Mouse (Mus musculus) midbrain, embryonic 12.5 days (tissue): ENCODE data around the gene Capn11. TPM values are rescaled to one million over a fixed set of nuclear protein-coding genes. Genes with fewer than 3 reads are reported as not detected.

Experiments
- ATAC-seq: fragments of 200-750 bp; cut with Nextera tagmentation; 2 replicates; pipeline ENCODE4 v1.8.0; 2017; ENCODE audit warnings: low read depth, moderate TSS enrichment, moderate library complexity; ENCODE audit not compliant: low FRiP score
- H3K27ac ChIP-seq: fragments of 300-500 bp; sonication (generic); replicated peaks from 2 replicates; pipeline ENCODE4 v1.5.1; 2016; ENCODE audit warnings: mild to moderate bottlenecking
- H3K27me3 ChIP-seq: fragments of 300-500 bp; sonication (generic); 2 replicates; pipeline ENCODE4 v1.6.1; 2016; ENCODE audit warnings: mild to moderate bottlenecking
- H3K36me3 ChIP-seq: fragments of 300-500 bp; sonication (generic); 2 replicates; pipeline ENCODE4 v1.6.1; 2016
- H3K4me1 ChIP-seq: fragments of 300-500 bp; sonication (generic); 2 replicates; pipeline ENCODE4 v1.6.1; 2016
- H3K4me2 ChIP-seq: fragments of 300-500 bp; sonication (generic); replicated peaks from 2 replicates; pipeline ENCODE4 v1.6.1; 2016; ENCODE audit warnings: mild to moderate bottlenecking, moderate library complexity
- H3K4me3 ChIP-seq: fragments of 300-500 bp; sonication (generic); 2 replicates; pipeline ENCODE4 v1.5.1; 2016; ENCODE audit warnings: mild to moderate bottlenecking
- H3K9ac ChIP-seq: fragments of 300-500 bp; sonication (generic); replicated peaks from 2 replicates; pipeline ENCODE4 v1.6.1; 2016; ENCODE audit warnings: mild to moderate bottlenecking, moderate library complexity
- H3K9me3 ChIP-seq: fragments of 300-500 bp; sonication (generic); 2 replicates; pipeline ENCODE4 v1.6.1; 2016; ENCODE audit warnings: mild to moderate bottlenecking
- WGBS: fragments of 180-500 bp; shearing (Covaris S2); methylation state at CpG from one replicate; pipeline ENCODE4 v1.1.7; 2016; 5-methylcytosine and 5-hydroxymethylcytosine counted together
- polyA plus RNA-seq: library from polyadenylated mRNA; unstranded; fragments of >200 nt; fragmentation: Nextera tagmentation; extraction: Ambion mirVana; gene quantifications from 2 replicates; pipeline ENCODE4 v1.2.1, GENCODE M21; 2016

Gene Capn11
- polyA plus RNA-seq, 1 experiment from 2014 or later: 1.4 TPM

DNA sequence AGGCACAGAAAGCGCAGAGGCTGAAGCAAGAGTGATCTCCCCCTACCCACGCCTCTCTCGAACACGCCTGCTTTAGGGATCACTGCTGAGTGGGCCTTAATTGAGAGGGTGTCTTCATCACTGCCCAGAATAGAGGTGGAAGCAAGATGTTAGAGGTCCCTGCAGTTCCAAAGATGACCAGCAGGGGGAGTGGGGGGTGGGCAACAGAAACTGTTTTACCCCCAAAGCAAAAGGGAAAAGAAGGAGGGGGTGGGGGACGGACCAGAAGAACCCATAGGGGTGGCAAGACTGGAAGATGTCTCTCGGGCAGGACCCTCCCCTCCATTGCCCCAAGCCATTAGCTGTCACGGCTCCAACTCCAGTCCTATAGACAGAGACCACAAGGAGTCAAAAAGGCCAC is 19.0 kb upstream of the Capn11 start:
- H3K4me3 ChIP-seq: no peak overlapping the region
- H3K4me2 ChIP-seq: no peak overlapping the region
- H3K36me3 ChIP-seq: peaks cover 55% of the 10 kb centered on the region
- no peaks in the 10 kb centered on the region for H3K27me3 ChIP-seq
- no peak for ATAC-seq
- peaks cover 9% of the 10 kb centered on the region for H3K4me1 ChIP-seq
- no peak overlapping the region for H3K27ac ChIP-seq
- 49% methylated on average over 7 of the region's 7 CpGs for WGBS
- no peak overlapping the region for H3K9ac ChIP-seq
- no peaks in the 10 kb centered on the region for H3K9me3 ChIP-seq

DNA sequence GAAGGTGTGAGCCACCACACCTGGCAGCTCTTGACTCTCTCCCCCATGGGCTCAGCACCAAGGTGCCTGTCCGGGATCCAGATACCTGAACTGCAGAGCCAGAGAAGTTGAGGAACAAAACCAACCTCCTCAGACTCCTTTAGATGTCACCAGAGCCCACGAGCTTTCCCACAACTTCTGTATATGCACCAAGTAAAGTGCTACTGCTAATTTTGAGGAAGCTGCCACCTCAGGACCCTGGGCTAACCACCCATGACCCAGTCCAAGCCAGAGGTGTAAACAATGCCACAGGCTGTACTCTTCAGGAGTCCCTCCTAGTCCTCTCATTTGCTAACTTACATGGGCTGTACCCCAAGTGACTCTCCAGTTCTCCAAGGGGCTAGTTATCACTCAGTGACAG is 13.5 kb upstream of the Capn11 start:
- WGBS: 94% methylated on average over 2 of the region's 2 CpGs
- H3K9ac ChIP-seq: no peak overlapping the region
- no peak for ATAC-seq
- H3K4me2 ChIP-seq: no peak overlapping the region
- no peaks in the 10 kb centered on the region for H3K27me3 ChIP-seq
- no peak overlapping the region for H3K27ac ChIP-seq
- H3K9me3 ChIP-seq: no peaks in the 10 kb centered on the region
- H3K4me1 ChIP-seq: no peaks in the 10 kb centered on the region
- peaks cover 93% of the 10 kb centered on the region for H3K36me3 ChIP-seq
- no peak overlapping the region for H3K4me3 ChIP-seq

DNA sequence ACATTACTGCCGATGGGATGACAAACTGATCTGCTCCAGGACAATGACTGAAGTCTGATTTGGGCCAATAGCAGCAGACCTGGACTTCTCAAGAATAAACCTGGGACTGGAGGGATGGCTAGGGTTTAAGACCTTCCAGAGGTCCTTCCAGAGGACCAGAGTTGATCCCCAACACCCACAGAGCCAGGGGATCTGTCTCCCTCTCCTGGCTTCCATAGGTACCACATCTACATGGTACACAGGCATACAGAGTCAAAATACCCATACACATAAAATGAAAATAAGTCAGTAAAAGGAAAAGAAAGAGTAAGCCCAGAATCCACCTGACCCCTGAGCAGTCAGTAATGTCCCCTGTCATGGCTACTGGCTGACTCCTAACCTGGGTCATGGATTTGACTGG is 12.7 kb upstream of the Capn11 start:
- no peak overlapping the region for H3K4me3 ChIP-seq
- H3K27me3 ChIP-seq: no peaks in the 10 kb centered on the region
- peaks cover 95% of the 10 kb centered on the region for H3K36me3 ChIP-seq
- ATAC-seq: no peak
- H3K4me1 ChIP-seq: no peaks in the 10 kb centered on the region
- no peak overlapping the region for H3K9ac ChIP-seq
- no peak overlapping the region for H3K4me2 ChIP-seq
- H3K27ac ChIP-seq: no peak overlapping the region
- 91% methylated on average over 1 of the region's 1 CpGs for WGBS
- H3K9me3 ChIP-seq: no peaks in the 10 kb centered on the region

DNA sequence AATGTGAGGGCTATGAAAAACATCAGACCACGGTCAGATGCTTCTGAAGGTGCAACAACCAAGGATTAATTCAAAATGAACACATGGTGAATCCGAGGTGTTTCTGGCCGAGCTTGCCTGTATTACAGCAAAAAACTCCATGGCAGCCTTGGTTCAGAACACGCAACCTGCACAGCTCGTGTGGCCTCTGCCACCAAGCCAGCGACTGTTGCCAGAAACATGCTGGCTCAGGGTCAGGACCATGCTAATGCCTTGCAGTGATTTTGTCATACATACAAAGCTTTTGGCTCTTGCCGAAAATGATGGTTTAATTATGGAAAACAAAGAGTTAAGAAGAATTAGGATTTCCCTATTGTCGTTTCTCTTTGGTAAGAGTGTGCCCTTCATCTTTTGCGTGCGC is 8.9 kb upstream of the Capn11 start:
- Histone ChIP-seq H3K27me3 (no peaks in the 10 kb centered on the region), H3K36me3 (peaks cover 89% of the 10 kb centered on the region), H3K27ac (no peak overlapping the region), H3K9ac (no peak overlapping the region), H3K9me3 (no peaks in the 10 kb centered on the region), H3K4me1 (0 out of 2 replicates have a peak, but pooled peaks cover 4% of the 10 kb centered on the region), H3K4me2 (no peak overlapping the region), H3K4me3 (no peak overlapping the region)
- no peak for ATAC-seq
- WGBS: 91% methylated on average over 10 of the region's 10 CpGs

DNA sequence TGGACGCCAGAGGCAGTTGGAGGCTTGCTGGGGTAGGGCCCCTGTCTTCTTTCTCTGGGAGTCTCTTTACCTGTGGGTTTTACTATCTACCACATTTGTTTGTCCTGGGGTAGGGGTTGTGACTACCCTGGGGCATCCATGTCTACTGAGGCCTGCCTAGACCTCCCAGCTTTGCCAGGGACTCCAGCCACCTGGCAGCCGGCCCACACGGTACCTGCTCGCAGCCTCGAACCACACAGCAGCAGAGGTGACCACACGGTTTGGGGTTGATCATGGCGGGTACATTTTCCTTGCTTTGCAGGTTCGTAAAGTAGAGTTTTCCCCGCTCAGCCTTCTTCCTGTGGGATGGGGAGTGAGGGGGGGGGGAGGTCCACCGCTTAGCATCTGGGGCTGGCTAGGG is 8.4 kb upstream of the Capn11 start:
- Histone ChIP-seq H3K4me1 (0 out of 2 replicates have a peak, but pooled peaks cover 4% of the 10 kb centered on the region), H3K27me3 (no peaks in the 10 kb centered on the region), H3K9ac (no peak overlapping the region), H3K4me2 (no peak overlapping the region), H3K27ac (no peak overlapping the region), H3K36me3 (peaks cover 88% of the 10 kb centered on the region), H3K4me3 (no peak overlapping the region), H3K9me3 (no peaks in the 10 kb centered on the region)
- 91% methylated on average over 10 of the region's 10 CpGs for WGBS
- ATAC-seq: no peak

DNA sequence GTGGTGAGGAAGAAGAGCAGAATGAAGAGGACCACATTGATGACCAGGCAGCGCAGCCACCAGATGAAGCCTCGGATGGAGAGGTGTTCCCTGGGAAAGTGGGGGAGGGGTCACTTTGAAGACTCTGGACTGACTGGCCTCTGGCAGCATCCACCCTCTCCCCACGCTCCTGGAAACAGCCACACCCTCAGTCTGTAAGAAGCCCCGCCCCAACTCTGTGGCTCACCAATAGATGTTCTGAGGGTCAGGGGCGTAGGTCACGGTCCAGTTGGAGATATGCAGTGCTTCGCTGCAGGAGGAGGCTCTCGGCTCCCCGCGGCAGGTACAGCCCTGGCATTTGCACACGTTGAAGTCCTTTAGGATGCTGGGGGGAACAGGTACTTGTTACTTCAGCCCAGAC is 7.0 kb upstream of the Capn11 start:
- no peak overlapping the region for H3K27ac ChIP-seq
- H3K9ac ChIP-seq: no peak overlapping the region
- 79% methylated on average over 11 of the region's 11 CpGs for WGBS
- no peak overlapping the region for H3K4me3 ChIP-seq
- no peaks in the 10 kb centered on the region for H3K27me3 ChIP-seq
- no peak overlapping the region for H3K4me2 ChIP-seq
- 0 out of 2 replicates have a peak, but pooled peaks cover 4% of the 10 kb centered on the region for H3K4me1 ChIP-seq
- H3K36me3 ChIP-seq: peaks cover 89% of the 10 kb centered on the region
- H3K9me3 ChIP-seq: no peaks in the 10 kb centered on the region
- ATAC-seq: no peak

DNA sequence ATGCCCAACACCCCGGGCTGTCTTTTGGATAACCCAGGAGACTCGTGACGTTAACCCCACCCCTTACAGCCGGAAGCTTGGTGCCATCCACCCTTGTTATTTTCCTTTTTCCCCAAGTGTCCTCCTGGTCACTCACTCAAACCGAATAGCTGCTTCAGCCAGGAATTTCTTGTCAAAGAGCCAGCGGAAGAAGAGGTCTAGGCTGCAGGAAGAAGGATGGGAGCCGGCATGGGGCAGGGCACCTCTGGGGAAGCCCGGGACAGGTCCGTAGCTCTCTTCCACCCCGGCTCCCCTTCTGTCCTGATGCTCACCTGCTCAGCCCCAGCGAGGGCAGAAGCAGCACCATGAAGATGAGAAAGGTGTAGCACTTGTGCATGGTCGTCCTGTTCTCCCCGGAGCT is 5.5 kb upstream of the Capn11 start:
- Histone ChIP-seq H3K9me3 (no peaks in the 10 kb centered on the region), H3K4me1 (0 out of 2 replicates have a peak, but pooled peaks cover 4% of the 10 kb centered on the region), H3K27ac (no peak overlapping the region), H3K36me3 (peaks cover 84% of the 10 kb centered on the region), H3K9ac (no peak overlapping the region), H3K27me3 (no peaks in the 10 kb centered on the region), H3K4me3 (no peak overlapping the region), H3K4me2 (no peak overlapping the region)
- 90% methylated on average over 13 of the region's 13 CpGs for WGBS
- no peak for ATAC-seq

DNA sequence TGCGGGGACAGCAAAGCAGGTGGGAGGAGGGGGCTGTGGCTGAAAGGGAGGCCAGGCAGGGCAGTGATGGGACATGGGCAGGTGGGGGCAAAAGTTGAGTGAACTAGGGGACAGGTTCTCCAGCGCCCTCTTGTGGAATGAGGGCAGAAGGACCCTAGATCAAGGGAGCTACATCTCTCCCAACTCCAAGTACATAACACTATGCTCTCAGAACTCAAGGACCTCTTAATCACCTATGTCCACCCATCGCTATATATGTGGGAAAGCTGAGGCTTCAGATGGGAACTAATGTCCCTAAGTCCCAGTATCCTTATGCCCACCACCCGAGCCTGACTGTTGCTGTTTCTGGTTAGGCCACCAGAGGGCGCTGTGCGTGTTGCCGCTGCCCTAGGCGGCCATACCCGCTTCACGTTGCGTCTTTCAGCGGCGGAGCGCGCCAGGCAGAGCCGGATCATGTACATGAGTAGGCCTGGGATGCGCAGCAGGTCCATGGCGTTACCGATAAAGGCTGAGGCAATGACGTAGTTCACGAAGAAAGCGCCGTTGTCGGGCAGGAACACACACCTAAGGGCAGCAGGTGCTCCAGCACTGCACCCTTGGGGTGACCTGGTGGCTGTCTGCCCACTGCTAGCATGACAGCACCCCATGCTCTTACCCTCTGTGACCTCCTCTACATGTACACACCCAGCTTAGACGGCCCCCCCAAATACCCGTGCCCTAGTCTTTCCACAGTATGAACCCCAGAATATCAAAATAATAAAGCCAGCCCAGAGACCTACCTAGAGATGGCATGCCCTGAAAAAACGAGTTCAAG is 4.2 kb upstream of the Capn11 start:
- H3K27me3 ChIP-seq: no peaks in the 10 kb centered on the region
- H3K4me2 ChIP-seq: no peak overlapping the region
- no peak overlapping the region for H3K27ac ChIP-seq
- 23% methylated on average over 27 of the region's 27 CpGs for WGBS
- H3K4me3 ChIP-seq: no peak overlapping the region
- H3K9me3 ChIP-seq: no peaks in the 10 kb centered on the region
- ATAC-seq: peak; percentile 70
- H3K9ac ChIP-seq: no peak overlapping the region
- 0 out of 2 replicates have a peak, but pooled peaks cover 4% of the 10 kb centered on the region for H3K4me1 ChIP-seq
- H3K36me3 ChIP-seq: peaks cover 71% of the 10 kb centered on the region

DNA sequence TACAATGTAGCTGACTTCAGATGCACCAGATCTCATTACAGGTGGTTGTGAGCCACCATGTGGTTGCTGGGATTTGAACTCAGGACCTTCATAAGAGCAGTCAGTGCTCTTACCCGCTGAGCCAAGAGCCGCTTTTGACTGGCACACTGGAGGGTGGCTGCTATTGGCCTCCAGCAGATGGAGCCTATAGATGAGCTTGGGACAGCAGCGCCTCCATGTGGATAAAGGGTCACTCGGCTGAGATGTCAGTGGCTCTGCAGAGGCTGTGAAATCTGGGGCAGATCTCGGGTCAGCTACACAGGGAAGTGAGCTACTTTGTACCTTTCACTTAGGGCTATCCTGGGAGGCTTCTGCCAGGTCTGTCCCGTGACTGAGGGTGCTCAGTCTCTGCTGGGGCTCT is 3.3 kb downstream of the Capn11 start:
- 20% methylated on average over 6 of the region's 6 CpGs for WGBS
- H3K27me3 ChIP-seq: no peaks in the 10 kb centered on the region
- H3K9ac ChIP-seq: no peak overlapping the region
- H3K4me2 ChIP-seq: no peak overlapping the region
- no peak overlapping the region for H3K4me3 ChIP-seq
- no peaks in the 10 kb centered on the region for H3K4me1 ChIP-seq
- ATAC-seq: no peak
- H3K9me3 ChIP-seq: no peaks in the 10 kb centered on the region
- H3K27ac ChIP-seq: no peak overlapping the region
- H3K36me3 ChIP-seq: peaks cover 8% of the 10 kb centered on the region; the same call in 1 of the 2 replicates

DNA sequence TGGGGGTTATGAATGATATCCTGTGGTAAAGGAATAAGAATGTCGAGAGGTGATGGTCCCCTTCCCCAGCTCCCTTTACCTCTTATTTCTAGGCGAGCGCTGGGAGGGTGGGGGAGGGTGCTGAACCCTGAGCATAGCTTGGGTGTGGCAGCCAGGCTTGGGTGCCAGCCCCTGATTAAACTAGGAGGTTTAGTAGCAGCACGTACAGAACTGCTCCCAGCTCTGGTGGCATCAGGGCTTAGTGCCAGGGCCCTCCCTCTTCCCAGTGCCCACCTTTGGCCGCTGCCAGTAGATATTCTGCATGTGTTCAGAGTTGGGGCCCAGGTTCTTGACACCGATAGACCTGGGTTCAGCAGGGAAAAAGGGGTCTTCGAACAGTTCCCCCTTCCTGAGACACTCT is 5.9 kb downstream of the Capn11 start:
- 78% methylated on average over 7 of the region's 7 CpGs for WGBS
- Histone ChIP-seq H3K4me1 (no peaks in the 10 kb centered on the region), H3K9me3 (no peaks in the 10 kb centered on the region), H3K9ac (no peak overlapping the region), H3K27ac (no peak overlapping the region), H3K36me3 (no peaks in the 10 kb centered on the region), H3K4me3 (no peak overlapping the region), H3K4me2 (no peak overlapping the region), H3K27me3 (no peaks in the 10 kb centered on the region)
- no peak for ATAC-seq

DNA sequence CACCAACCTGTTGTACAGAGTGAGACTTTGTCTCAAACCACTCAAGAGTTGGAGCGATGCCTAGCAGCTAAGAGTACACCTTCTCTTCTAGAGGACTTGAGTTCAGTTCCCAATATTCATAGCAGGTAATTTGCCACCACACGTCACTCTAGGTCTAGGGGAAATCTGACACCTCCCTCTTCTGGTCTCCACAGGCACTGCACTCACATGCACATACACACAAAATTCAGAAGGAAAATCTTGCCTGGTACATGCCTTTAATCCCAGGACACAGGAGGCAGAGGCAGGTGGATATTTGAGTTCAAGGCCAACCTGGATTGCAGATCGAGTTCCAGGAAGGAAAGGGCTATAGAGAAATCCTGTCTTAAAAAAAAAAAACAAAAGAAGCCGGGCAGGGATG is 14.9 kb downstream of the Capn11 start:
- Histone ChIP-seq H3K4me3 (no peak overlapping the region), H3K36me3 (no peaks in the 10 kb centered on the region), H3K9ac (no peak overlapping the region), H3K4me2 (no peak overlapping the region), H3K27ac (no peak overlapping the region), H3K27me3 (no peaks in the 10 kb centered on the region), H3K4me1 (no peaks in the 10 kb centered on the region), H3K9me3 (no peaks in the 10 kb centered on the region)
- whole genome bisulfite sequencing: 92% methylated on average over 4 of the region's 4 CpGs
- no peak for ATAC-seq

DNA sequence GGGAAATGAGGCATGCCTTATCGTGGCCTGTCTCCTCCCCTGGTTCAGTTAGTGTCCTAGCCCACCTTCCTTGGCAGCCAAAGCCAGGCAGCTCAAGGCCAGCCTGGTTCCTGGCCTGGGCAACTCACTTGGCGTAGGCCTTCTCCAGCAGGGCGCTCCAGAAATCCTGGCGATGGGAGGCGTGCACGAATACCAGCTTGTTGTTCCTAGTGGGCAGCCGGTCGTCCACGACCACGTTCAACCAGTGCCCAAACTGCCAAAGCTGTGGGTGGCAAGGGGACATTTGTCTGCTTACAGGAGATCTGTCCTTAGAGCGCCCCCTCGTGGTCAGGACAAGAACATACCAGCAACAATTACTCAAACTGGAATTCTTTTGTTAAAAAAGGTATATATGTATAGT is 16.4 kb downstream of the Capn11 start:
- Histone ChIP-seq H3K9ac (no peak overlapping the region), H3K4me1 (no peaks in the 10 kb centered on the region), H3K9me3 (no peaks in the 10 kb centered on the region), H3K36me3 (no peaks in the 10 kb centered on the region), H3K4me2 (no peak overlapping the region), H3K27ac (no peak overlapping the region), H3K4me3 (no peak overlapping the region), H3K27me3 (no peaks in the 10 kb centered on the region)
- ATAC-seq: no peak
- WGBS: 24% methylated on average over 12 of the region's 12 CpGs

DNA sequence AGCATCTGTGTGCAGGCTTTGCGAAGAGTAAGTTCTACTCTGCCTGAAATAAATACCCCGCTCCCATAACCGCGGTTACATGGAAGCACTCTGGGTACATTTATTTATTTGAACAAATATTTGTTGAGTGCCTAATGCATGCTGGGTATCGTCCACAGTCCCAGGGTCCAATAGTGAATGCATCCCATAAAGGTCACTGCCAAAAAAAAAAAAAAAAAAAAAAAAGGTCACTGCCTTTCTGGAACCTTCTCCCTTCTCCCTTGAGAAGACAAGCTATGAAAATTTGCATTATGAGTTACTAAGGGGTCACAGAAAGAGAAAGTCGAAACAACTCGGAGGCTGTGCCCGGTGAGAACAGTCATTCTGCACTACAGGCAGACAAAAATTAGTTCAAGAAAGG is 17.1 kb downstream of the Capn11 start:
- no peak overlapping the region for H3K27ac ChIP-seq
- WGBS: 88% methylated on average over 8 of the region's 8 CpGs
- H3K4me3 ChIP-seq: no peak overlapping the region
- H3K9me3 ChIP-seq: no peaks in the 10 kb centered on the region
- H3K4me2 ChIP-seq: no peak overlapping the region
- no peaks in the 10 kb centered on the region for H3K27me3 ChIP-seq
- H3K9ac ChIP-seq: no peak overlapping the region
- H3K4me1 ChIP-seq: no peaks in the 10 kb centered on the region
- no peak for ATAC-seq
- H3K36me3 ChIP-seq: no peaks in the 10 kb centered on the region
